Mouse (Mus musculus) brain, adult 2 months (tissue): ENCODE measurements around the gene Ssh2.
A peak's percentile ranks its signal among the peaks of the same experiment; 100 is the strongest.

Source experiments
- DNase-seq: peaks from one replicate; pipeline ENCODE4 v3.0.0; 2011; ENCODE audit warnings: low read depth, low spot score

Ssh2 gene

GRCm38 (mm10) chr11:77507426-77507825 is 291.3 kb downstream of the Ssh2 start:
- DNase-seq: no peak

DNA sequence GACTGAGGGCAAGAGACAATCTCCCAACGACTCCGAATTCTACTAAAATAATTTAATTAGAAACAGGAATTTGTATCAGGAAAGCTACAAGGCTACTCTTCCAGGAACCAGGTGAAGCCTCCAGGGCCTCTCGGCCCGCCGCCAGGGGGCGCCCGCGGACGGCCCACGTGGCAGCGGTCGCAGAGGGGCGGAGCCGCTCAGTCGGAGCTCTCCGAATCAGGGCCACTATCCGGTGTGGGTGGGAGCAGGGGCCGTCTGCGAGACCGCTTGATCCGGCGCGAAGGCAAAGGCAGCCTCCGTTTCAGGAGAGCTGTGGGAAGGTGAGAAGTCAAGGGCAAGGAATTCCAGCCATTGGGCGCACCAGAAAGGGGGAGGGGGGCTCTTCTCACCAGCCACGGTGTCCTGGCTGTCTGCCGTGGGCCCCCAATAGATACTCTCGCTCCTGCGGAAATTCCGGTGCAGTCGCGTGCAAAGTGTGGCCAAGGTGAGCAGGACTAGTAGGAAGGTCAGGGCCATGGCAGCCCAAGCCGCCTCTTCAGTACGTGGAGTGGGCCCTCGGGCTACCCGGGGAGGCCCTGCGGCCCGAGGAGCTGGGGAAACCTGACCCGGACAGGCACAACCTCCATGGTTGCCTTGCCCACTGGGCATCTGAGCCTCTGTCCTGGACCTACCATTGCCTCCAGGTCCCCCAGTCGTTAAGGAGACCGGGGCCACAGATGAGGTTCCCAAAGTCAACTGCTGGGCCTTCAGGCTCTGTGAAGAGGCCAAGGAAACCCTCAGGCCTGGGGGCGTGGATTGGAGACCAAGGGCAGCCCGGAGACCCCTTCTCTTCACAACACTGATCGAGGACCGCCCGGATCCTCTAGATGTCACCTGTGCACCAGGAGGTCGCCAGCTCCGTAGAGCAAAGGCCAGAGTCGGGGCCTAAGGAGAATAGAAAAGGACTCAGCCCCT is 292.3 kb downstream of the Ssh2 start:
- DNase-seq: peak; percentile 83
